Mouse (Mus musculus) left cerebral cortex, postnatal 10 days (tissue): ENCODE results near the gene Trim10. TPM values are rescaled to one million over a fixed set of nuclear protein-coding genes. Genes with fewer than 3 reads are reported as not detected.

Experiments used
- DNase-seq, 2 experiments: peaks; one replicate each; pipeline ENCODE4 v3.0.0; 2021 to 2022; ENCODE audit warnings: low spot score in 2 of 2, mixed read lengths in 1 of 2; ENCODE audit errors: extremely low spot score in 1 of 2
- intact Hi-C: fragments of 180-260 bp; cut with DNase I; formaldehyde crosslinking; loops from one replicate; pipeline ENCODE4 v1.15.1; 2025
- total RNA-seq, 2 experiments: library from RNA; stranded (reverse); gene quantifications; 2 replicates each; pipeline ENCODE4 v1.2.3; 2021

The Trim10 gene
- total RNA-seq, 2 experiments from 2014 or later: 0.19 TPM; not detected in 1

- DNase-seq: no peak
- intact Hi-C loops: no loop called here
These were observed 30.0 kb downstream of the Trim10 start for GRCm38 (mm10) chr17:36899376-36899775.

- intact Hi-C loops: no loop called here
- no peak for DNase-seq
These were observed 30.6 kb downstream of the Trim10 start for GRCm38 (mm10) chr17:36900001-36900400.

GRCm38 (mm10) chr17:36900691-36901090, 31.3 kb downstream of the Trim10 start:
- no peak for DNase-seq
- intact Hi-C loops: no loop called here

GRCm38 (mm10) chr17:36903651-36904050, 34.3 kb downstream of the Trim10 start:
- DNase-seq: no peak
- intact Hi-C loops: no loop called here

- intact Hi-C loops: no loop called here
- no peak for DNase-seq
These were observed 38.9 kb downstream of the Trim10 start for GRCm38 (mm10) chr17:36908235-36908634.

GRCm38 (mm10) chr17:36909802-36910201, 40.4 kb downstream of the Trim10 start:
- no peak for DNase-seq
- intact Hi-C loops: no loop called here

- no peak for DNase-seq
- intact Hi-C loops: no loop called here
These were observed 42.7 kb downstream of the Trim10 start for GRCm38 (mm10) chr17:36912031-36912430.

GRCm38 (mm10) chr17:36914108-36914507, 44.7 kb downstream of the Trim10 start:
- intact Hi-C loops: no loop called here
- peak; percentile 40 to 82 for DNase-seq

- intact Hi-C loops: loop anchor here (5.0 kb wide), 1 partner anchor 132 kb away; the partner anchor contains the start of gene Gabbr1
- DNase-seq: peak; percentile 11 to 69
These were observed 45.7 kb downstream of the Trim10 start for GRCm38 (mm10) chr17:36915076-36915475.

- intact Hi-C loops: no loop called here
- DNase-seq: no peak
These were observed 50.9 kb downstream of the Trim10 start for GRCm38 (mm10) chr17:36920239-36920638.

GRCm38 (mm10) chr17:36922715-36923114, 53.3 kb downstream of the Trim10 start:
- intact Hi-C loops: no loop called here
- DNase-seq: no peak

- DNase-seq: no peak
These were observed 54.1 kb downstream of the Trim10 start for GRCm38 (mm10) chr17:36923491-36923890.

More at GRCm38 (mm10) chr17:36923491-36923890, 54.1 kb downstream of the Trim10 start:
- intact Hi-C loops: no loop called here

Other genes starting within 250 kb of the Trim10 start
- not detected for gene H2-M9, start 226.9 kb upstream of the Trim10 start, total RNA-seq
- not detected for gene H2-M1, start 197.4 kb upstream of the Trim10 start, total RNA-seq
- not detected for gene H2-M10.5, start 96.7 kb upstream of the Trim10 start, total RNA-seq
- not detected for gene H2-M10.6, start 57.4 kb upstream of the Trim10 start, total RNA-seq
- 10 to 100 TPM; 30.1 to 30.3 TPM for gene Trim26, start 32.4 kb upstream of the Trim10 start, total RNA-seq
- not detected for gene Trim15, start 2.4 kb upstream of the Trim10 start, total RNA-seq
- gene Trim40, start 20.5 kb downstream of the Trim10 start, total RNA-seq: not detected
- not detected for gene Trim31, start 28.5 kb downstream of the Trim10 start, total RNA-seq
- gene Rnf39, start 73.3 kb downstream of the Trim10 start, total RNA-seq: 1 to 10 TPM; 1.3 to 2.6 TPM
- 10 to 100 TPM; 89.7 to 90.6 TPM for gene Ppp1r11, start 82.2 kb downstream of the Trim10 start, total RNA-seq
- 10 to 100 TPM; 25.3 to 27.8 TPM for gene Znrd1, start 89.0 kb downstream of the Trim10 start, total RNA-seq
- 1 to 10 TPM; 2.8 to 3.5 TPM for gene Znrd1as, start 89.0 kb downstream of the Trim10 start, total RNA-seq
- under 1 TPM in 1 of 2 experiments, not detected in 1; 0.87 TPM for gene 2410137M14Rik, start 111.7 kb downstream of the Trim10 start, total RNA-seq
- 1 to 10 TPM; 3.6 to 3.9 TPM for gene H2-M5, start 120.0 kb downstream of the Trim10 start, total RNA-seq
- gene Zfp57, start 131.6 kb downstream of the Trim10 start, total RNA-seq: 10 to 100 TPM; 68.8 to 72.1 TPM
- gene Mog, start 153.8 kb downstream of the Trim10 start, total RNA-seq: 10 to 100 TPM in 1 of 2 experiments, 1 to 10 TPM in 1; 3.7 to 11.2 TPM
- 100 to 1,000 TPM; 579 to 604 TPM for gene Gabbr1, start 176.4 kb downstream of the Trim10 start, total RNA-seq
- gene Olfr90, start 218.9 kb downstream of the Trim10 start, total RNA-seq: not detected
- gene Olfr91, start 228.7 kb downstream of the Trim10 start, total RNA-seq: not detected